Mouse (Mus musculus) hematopoietic multipotent progenitor cell, adult 10-12 weeks (in vitro differentiated cells): Measurements from ENCODE around the gene 4933402E13Rik. TPM values are rescaled to one million over a fixed set of nuclear protein-coding genes. Genes with fewer than 3 reads are reported as not detected.

Experiments used
- polyA plus RNA-seq: library from polyadenylated mRNA; stranded (reverse); fragments of >175 nt; gene quantifications from 2 replicates; pipeline ENCODE4 v1.2.3, GENCODE M21; 2012; ENCODE audit warnings: low replicate concordance

Gene 4933402E13Rik
- not detected in 2 replicates for polyA plus RNA-seq

GRCm38 (mm10) chrX:62283199-62283598 lies at the start of gene 4933402E13Rik:
TSS of gene 4933402E13Rik (plus strand) at chrX:62283499.

Other genes starting within 250 kb of the 4933402E13Rik start
- not detected in 2 replicates for gene 4931400O07Rik, start 184.5 kb downstream of the 4933402E13Rik start, polyA plus RNA-seq